Mouse (Mus musculus) hindlimb bud, embryonic 11.5 days (tissue): ENCODE measurements around the gene AI481877.
"Not testable (repeated sequence)": the region's sequence is repeated elsewhere in the genome, so short reads cannot be mapped to it uniquely, and the experiment has no call there.

Experiments
- DNase-seq: peaks from one replicate; pipeline ENCODE4 v3.0.0-alpha.2; 2012; ENCODE audit warnings: low read depth, low spot score; ENCODE audit errors: extremely low spot score

Gene AI481877

GRCm38 (mm10) chr4:59138507-59139033 lies at the start of gene AI481877:
TSS of gene AI481877 (minus strand) at chr4:59138983.
- DNase-seq, result not testable (repeated sequence)

GRCm38 (mm10) chr4:59188474-59188801 lies 49.7 kb upstream of the AI481877 start:
- DNase-seq, result no peak

- DNase-seq, result peak; percentile 61
Observed at GRCm38 (mm10) chr4:59187289-59187688, 48.5 kb upstream of the AI481877 start.

- DNase-seq, result no peak
Observed at GRCm38 (mm10) chr4:59185671-59186070, 46.9 kb upstream of the AI481877 start.

GRCm38 (mm10) chr4:59181320-59182271 lies 42.8 kb upstream of the AI481877 start:
- DNase-seq, result no peak

- no peak for DNase-seq
Observed at GRCm38 (mm10) chr4:59177566-59177965, 38.8 kb upstream of the AI481877 start.

GRCm38 (mm10) chr4:59175929-59176328 lies 37.1 kb upstream of the AI481877 start:
- DNase-seq, result no peak

GRCm38 (mm10) chr4:59175003-59175402 lies 36.2 kb upstream of the AI481877 start:
- no peak for DNase-seq

- no peak for DNase-seq
Observed at GRCm38 (mm10) chr4:59173181-59173922, 34.6 kb upstream of the AI481877 start.

- no peak for DNase-seq
Observed at GRCm38 (mm10) chr4:59172616-59173015, 33.8 kb upstream of the AI481877 start.

GRCm38 (mm10) chr4:59169981-59170380 lies 31.2 kb upstream of the AI481877 start:
- no peak for DNase-seq

GRCm38 (mm10) chr4:59167251-59167847 lies 28.6 kb upstream of the AI481877 start:
- no peak for DNase-seq

GRCm38 (mm10) chr4:59164034-59164433 lies 25.3 kb upstream of the AI481877 start:
- DNase-seq, result no peak

GRCm38 (mm10) chr4:59160959-59161670 lies 22.3 kb upstream of the AI481877 start:
- no peak for DNase-seq

- DNase-seq, result no peak
Observed at GRCm38 (mm10) chr4:59160289-59160688, 21.5 kb upstream of the AI481877 start.

- no peak for DNase-seq
Observed at GRCm38 (mm10) chr4:59157654-59158053, 18.9 kb upstream of the AI481877 start.

GRCm38 (mm10) chr4:59156897-59157592 lies 18.3 kb upstream of the AI481877 start:
- DNase-seq, result no peak

GRCm38 (mm10) chr4:59151953-59152352 lies 13.2 kb upstream of the AI481877 start:
- no peak for DNase-seq

- no peak for DNase-seq
Observed at GRCm38 (mm10) chr4:59150907-59151306, 12.1 kb upstream of the AI481877 start.

- no peak for DNase-seq
Observed at GRCm38 (mm10) chr4:59149043-59149442, 10.3 kb upstream of the AI481877 start.
